Mouse (Mus musculus): ENCODE results near the gene Hmgb4. TPM values are rescaled to one million over a fixed set of nuclear protein-coding genes. Genes with fewer than 3 reads are reported as not detected.

Hmgb4 gene
- total RNA-seq (2015; ENCODE audit: low replicate concordance) (not detected in 2 replicates), total RNA-seq (2017; ENCODE audit: low replicate concordance) (not detected in 2 replicates)

DNA sequence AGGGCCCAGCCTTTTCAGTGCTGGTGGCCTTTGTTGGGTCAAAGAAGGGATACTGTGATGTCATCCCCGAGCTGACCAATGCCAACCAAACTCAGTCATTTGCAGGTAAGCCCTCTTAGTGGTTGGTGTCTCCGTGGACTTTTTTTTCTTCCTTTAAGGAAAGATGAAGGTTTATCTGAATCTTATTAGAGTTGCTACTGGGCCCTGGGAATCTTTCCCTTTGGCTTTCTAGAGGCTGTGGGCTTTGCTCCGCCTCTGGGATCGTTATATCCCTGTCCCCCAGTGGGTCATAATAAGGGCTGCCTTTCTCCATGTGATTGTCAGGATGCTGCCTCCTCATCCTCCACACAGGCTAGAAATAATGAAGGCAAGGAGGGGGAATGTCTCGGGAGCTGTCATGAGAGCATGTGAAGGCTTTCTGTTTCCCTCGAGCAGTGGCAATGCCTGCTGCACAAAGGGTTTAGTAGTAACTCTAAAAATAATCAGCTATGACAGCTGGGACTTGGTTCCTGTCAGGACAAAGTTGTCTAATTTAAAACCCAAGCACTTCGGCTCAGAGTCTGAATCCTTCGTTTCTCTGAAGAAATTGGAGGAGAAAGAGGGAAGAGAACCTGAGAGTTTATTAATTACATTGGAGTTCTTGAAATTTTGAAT lies at the start of gene Hmgb4:
Gene Hmgb4 (minus strand): TSS at position 51 of the 654 bp plus-strand sequence.
- no peak for ATAC-seq (replicated peaks; ENCODE audit: low FRiP score, poor library complexity, severe bottlenecking)

DNA sequence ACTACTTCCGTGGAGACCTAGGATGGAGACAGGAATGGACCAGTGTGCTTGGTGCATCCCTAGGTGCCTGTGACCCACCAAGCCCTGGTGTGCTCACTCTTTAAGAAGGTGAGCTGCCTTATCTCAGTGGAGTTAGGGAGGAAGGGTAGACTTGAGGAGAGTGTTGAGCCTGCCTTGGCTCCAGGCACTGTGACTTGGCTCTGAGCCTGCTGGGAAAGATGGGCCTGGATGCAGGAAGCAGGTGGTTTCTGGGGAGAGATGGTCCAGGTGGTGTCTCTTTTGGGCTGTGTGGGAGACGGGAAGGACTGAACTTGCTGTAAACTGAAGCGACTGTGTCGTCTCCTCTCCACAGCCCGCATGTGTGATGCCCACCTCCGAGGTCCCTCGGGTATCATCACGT lies 45.3 kb upstream of the Hmgb4 start:
- no peak for ATAC-seq (replicated peaks; ENCODE audit: low FRiP score, poor library complexity, severe bottlenecking)

DNA sequence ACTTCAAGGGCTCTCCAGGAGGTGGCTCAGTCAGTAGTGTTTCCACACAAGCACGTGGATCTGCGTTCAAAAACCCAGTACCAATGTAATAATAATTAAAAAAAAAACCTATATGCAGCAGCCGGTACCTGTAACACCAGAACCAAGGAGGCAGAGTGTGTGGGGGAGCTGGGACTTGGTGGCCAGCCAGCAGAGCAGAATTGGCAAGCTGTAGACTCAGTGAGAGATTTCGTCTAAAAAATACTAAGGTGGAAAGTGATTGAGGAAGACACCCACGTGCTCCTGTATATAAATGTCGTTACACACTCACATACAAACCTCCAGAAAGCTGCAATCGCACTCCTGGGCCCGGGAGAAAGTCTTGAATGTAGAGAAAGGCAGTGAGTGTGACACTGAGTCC lies 43.3 kb upstream of the Hmgb4 start:
- no peak for ATAC-seq (replicated peaks; ENCODE audit: low FRiP score, poor library complexity, severe bottlenecking)

DNA sequence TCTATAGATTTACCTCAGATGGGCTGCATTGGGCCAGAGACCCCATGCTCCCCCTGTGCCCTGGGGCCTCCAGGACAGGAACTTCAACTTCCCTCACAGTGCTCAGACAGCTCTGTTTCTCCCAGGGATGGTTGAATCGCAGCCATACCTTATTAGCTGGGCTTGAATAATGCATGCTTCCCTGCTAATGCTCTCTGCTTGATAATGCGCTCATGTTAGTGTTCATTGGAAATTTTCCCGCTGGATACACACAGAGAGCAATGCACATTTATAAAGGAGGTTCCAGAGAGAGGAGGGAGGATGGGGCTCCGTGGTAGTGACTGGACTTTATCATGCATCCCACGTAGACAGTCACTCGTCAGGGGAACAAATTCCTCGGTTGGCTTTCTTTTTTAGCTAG lies 27.3 kb upstream of the Hmgb4 start:
- no peak for ATAC-seq (replicated peaks; ENCODE audit: low FRiP score, poor library complexity, severe bottlenecking)

DNA sequence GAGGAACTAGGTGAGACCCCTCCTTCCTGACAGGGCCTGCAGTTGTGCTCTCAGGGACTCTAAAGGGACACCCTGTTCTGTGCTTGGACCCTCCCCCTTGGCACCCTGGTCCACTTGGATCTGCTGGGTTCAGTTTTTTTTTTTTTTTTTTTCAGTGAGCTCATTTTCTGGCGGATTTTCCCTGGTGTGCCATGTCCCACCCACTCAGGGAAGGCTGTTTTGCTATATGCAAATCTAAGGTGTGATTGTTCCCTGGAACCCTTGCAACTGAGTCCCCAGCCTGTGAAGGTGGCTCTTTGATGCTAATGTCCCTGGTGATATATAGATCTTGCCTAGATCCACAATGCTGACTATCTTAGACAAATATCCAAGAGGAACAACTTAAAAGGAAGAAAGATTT lies 24.3 kb upstream of the Hmgb4 start:
- no peak for ATAC-seq (replicated peaks; ENCODE audit: low FRiP score, poor library complexity, severe bottlenecking)

DNA sequence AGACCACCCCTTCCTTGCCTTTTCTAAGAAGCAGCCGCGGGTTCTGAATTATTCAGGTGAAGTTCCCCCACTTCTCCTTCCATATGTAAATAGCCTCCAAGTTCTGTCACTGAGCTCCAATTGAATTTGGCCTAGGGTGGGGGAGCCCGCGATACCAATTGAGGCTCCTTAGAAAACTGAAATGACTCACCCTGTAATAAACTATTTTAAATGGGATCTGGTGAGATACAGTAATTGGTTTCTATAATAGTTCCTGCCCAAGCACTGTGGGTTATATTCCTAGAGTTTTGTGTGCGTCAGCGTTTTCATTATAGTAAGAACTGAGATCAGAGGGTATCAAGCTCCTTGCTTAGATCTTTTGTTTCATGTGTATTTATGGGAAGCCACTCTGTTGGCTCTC lies 14.8 kb upstream of the Hmgb4 start:
- no peak for ATAC-seq (replicated peaks; ENCODE audit: low FRiP score, poor library complexity, severe bottlenecking)

DNA sequence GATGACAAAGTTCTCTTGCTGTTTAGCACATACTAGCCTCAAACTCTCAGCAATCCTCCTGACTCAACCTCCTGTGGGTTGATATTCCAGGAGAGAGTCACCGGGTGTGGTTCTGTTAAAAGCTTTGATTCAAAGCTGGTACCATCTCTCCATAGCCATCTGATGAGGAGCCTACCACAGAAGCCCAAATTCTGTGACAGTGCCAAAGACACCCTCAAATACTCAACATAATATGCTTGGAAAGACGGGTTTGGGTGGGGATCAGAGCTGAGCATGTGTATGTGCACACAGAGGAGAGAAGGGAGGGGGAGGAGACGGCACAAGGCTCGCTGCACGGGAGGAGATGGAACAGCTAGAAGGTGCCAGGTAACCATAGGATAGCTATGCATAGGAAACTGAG lies 14.4 kb upstream of the Hmgb4 start:
- ATAC-seq (replicated peaks; ENCODE audit: low FRiP score, poor library complexity, severe bottlenecking), result no peak

DNA sequence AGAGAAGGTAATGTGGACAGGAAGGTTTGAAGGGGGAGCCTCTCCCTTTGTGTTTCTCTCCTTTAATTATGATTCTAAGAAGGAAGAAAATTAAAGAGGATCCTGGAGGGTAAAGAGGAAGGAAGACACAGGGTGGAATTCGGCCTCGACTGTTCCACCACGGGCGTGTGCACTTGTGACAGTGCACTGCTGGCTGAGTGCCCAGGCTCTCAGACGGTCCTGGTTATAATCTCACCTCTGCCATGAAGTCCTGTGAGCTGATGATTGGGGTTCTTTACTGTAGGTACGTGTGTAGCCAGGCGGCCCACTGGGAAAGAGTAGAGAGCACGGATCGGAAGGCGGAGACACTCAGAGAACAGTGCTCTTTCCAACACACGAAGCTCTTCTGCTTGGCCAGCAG lies 12.4 kb upstream of the Hmgb4 start:
- ATAC-seq (replicated peaks; ENCODE audit: low FRiP score, poor library complexity, severe bottlenecking), result no peak

DNA sequence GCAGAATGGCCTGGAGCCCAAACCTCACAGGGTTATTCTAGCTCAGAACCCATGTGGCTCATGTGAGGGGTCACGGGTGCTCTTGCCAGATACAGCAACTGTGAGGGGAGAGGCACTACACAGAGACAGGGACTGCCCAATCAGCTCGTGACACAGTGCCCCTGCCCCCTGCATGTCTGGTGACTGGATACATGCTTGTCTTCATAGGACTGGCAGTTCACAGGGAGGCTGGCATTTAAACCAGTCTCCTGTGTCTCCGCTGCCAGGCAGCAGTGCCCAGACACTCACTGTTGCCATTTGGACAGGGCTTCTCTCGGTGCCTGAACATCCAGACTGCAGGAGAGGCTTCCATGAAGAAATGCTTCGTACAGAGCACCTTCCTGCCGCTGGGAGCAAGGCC lies 11.7 kb upstream of the Hmgb4 start:
- no peak for ATAC-seq (replicated peaks; ENCODE audit: low FRiP score, poor library complexity, severe bottlenecking)

DNA sequence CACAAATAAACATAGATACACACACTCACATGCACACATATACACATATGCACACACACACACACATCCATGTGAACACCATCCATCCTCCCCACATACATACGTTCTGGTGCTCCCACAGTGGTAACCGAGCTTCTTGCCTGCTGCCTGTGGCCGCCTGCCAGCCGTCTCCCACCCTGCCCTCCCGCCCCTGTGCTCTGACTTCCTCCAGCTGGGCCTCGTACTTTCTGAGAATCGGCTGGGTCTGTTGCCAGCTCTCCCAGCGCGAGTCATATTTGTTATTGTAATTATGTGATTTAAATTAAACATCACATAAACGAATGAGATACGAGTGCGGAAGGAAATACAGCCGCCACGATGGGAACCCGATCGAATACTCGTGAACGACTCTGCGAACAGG lies 10.2 kb upstream of the Hmgb4 start:
- no peak for ATAC-seq (replicated peaks; ENCODE audit: low FRiP score, poor library complexity, severe bottlenecking)

DNA sequence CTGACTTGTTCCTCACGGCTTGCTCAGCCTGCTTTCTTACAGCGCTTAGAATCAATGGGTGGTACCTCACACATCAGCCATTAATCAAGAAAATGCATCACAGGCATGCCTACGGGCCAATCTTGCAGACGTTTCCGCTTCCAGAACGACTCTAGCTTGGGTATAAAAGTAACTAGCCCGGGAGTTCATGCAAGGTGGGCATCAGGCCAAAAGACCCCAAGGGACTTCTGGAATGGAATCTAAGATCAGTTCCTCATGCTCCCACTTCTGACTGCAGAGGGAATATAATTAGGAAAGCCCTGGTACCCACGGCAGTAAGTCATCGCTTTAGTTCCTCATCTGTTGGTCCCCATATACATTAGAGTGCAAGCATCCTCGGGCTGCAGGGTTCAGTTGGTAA lies 9.4 kb upstream of the Hmgb4 start:
- ATAC-seq (replicated peaks; ENCODE audit: low FRiP score, poor library complexity, severe bottlenecking), result no peak

DNA sequence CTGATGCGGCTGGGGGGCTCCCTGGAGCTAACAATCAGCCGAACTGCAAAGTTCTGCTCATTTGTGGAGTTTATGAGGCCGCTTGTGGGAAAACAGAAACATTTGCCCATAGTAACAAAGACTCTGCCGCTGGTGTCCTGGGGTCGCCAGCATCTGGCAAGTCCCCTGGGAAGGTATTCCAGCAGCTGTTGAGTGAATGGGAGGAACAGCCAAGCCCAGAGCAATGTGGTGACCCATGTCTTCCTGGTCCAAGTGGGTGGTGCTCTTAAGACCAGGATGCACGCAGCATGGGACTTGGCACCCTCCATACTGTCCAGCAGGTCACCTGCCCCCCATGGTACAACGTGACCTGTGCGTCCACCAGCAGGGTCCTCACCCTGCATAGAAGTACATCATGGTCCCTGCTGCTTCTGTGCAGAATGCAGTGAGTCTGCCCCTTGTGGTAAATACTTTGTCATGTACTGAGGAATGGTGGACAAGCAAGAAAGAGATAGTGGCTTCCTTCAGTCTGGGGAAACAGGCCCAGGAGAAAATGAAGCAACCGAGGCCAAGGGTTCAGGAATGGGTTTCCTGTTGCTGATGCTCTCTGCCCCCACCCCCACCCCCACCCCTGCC lies 8.6 kb upstream of the Hmgb4 start:
- no peak for ATAC-seq (replicated peaks; ENCODE audit: low FRiP score, poor library complexity, severe bottlenecking)

DNA sequence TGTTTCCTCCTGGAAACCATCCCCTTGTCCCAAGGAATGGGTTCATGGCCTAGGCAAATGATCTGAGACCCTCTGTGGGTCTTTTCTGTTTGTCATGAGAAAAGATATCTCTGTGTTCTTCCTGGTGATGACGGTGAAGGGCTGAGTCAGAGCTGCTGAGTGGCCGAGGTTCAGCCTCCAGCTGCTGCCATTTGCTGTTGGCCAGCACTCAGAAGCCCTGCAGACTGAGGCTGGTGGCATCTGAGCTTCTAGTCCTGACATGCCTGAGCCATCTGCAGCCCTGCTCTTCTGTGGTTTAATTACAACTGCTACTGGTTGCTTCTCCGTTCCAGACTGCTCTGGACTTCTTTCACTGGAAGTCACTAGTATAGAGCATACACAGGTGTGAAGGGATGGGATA lies 4.6 kb upstream of the Hmgb4 start:
- no peak for ATAC-seq (replicated peaks; ENCODE audit: low FRiP score, poor library complexity, severe bottlenecking)

DNA sequence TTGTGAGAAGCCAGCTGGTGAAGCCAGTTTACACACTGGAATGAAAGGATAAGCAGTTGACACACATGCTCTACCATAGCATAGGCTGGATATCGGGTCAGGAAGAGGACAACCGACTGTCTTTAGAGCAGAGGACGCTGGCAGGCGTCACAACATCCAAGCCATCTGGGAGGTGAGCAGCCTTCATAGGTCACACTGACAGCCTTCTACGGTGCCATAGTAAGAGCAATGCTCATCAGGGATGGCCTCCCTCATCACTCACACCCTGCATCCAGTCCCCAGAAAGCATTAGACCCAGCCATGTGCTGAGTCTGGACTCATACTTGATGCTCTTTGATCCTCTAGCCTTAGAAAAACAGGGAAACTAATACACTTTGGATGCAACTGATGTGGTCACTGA lies 3.7 kb upstream of the Hmgb4 start:
- no peak for ATAC-seq (replicated peaks; ENCODE audit: low FRiP score, poor library complexity, severe bottlenecking)

DNA sequence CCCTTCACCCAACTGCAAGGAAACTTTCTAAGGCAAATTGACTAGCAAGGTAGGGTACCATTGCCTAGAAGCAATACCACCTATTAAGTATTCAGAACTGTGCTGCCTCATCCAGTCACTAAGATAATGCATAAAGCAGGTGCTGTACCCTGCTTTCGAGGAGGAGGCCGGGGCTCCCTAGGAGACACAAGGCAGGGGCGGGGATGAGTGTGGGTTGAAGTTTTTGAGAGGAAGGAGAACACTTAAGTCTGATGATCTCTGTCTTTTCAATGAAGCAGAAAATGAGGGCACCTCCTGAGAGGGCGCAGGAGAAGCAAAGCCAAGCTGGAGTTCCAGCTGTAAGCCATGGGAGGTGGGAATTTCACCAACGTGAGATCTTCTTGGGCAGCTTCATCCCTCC lies 1.5 kb downstream of the Hmgb4 start:
- no peak for ATAC-seq (replicated peaks; ENCODE audit: low FRiP score, poor library complexity, severe bottlenecking)

DNA sequence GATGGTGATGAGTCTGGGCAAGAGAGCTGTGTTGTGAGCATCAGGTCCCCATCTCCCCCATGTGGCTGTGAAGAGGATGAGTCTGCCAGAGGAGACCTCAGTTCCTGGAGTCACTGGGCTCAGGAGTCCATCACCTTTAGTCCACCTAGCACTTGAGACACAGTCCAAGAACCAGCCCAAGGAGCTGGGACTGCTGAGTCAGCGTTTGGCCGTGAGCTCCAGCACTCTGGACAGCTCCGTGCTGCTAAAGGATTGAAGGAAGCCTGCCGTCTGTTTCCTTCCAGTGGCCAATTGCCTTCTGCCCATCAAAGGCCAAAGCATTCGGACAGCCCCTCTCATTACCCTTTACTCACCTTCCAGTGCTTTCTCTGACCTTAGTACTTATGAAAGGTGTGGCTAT lies 12.1 kb downstream of the Hmgb4 start:
- ATAC-seq (replicated peaks; ENCODE audit: low FRiP score, poor library complexity, severe bottlenecking), result no peak

DNA sequence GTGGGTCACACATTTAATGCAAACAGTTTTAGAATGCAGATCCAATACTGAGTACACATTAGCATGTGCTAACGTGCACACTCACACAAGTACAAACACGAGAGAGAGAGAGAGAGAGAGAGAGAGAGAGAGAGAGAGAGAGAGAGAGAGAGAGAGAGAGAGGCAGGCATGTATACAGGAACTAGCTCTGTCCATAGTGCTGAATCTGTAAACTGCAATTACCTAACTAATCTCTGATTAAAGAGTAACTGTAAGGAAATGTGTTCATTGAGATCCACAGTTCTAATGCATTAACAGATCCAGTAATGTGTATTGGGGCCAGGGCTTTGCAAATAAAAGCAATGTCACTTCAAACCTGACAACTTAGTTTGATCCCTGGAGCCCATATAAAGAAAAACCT lies 15.6 kb downstream of the Hmgb4 start:
- ATAC-seq (replicated peaks; ENCODE audit: low FRiP score, poor library complexity, severe bottlenecking), result no peak

DNA sequence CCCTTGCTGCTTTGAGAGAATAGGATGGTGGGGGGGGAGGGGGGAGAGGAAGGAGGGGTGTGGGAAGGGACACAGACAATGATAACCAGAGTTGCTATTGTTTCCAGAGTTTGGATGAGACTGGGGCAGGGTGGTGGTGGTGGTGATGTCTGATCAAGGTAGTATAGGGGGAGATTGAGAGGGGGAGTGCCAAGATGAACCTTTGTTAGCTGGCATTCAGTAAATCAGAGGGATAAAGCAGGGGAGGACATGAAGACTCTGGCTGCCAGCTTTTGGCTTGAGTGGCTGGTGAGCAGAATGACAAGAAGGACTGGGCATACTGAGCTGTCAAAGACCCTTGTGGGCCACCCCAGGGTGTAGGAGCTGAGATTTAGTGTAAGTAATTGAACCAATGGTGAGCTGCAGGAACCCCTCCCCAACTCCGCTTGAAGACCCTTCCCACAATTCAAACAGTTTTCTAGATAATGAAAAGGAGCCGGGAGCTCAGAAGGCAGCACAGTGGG lies 18.9 kb downstream of the Hmgb4 start:
- no peak for ATAC-seq (replicated peaks; ENCODE audit: low FRiP score, poor library complexity, severe bottlenecking)

DNA sequence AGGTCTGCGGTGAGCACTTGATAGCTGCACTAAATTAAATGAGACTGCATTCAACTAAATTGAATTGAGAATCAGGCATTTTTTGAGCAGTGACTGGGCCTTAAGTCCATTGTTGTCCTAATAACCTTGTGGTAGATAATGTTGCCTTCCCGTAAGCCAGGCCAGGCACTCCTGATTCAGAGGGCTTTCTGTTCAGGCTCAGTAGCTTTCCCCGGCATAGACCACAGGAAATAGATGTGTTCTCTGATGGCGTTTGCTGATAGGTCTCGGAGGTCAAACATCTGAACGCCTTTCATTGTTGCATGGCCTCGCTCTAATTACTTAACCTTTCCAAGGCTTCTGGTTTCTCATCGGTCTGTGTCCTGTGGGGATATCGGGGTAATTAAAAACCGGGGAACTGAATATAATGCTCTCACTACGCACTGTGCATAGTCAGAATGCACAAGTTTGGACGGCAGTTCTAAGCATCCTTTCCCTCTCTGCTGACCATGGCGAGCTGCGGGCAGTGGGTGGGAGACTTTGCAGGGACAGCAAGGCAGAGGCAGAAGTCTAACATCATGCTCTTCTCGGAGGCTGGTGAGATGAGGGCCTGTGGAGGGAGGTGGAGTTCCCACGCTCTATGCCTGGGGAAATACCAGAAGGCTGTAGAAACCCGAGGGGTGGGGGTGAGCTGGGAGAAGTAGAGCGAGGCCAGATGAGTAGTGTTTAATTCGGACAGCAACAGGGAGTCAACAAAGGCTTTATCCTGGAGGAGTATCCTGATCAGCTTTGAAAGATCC lies 19.5 kb downstream of the Hmgb4 start:
- ATAC-seq (replicated peaks; ENCODE audit: low FRiP score, poor library complexity, severe bottlenecking), result no peak

DNA sequence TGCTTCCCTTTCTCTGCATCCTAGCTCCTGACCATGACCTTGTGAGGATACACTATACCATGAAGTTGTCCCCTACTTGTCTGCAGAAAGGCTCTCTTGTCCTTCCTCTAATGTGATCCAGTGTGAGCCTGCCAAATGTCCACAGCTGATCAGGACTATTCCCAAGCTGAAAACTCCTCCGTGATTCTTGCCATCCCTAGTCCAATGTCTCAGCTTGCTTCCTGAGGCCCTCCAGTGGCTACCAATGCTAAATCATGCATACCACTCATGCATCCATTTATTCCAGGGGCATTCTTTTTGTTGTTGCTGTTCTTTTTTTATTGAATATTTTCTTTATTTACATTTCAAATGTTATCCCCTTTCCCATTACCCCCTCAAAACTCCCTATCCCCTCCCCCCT lies 21.6 kb downstream of the Hmgb4 start:
- ATAC-seq (replicated peaks; ENCODE audit: low FRiP score, poor library complexity, severe bottlenecking), result no peak

DNA sequence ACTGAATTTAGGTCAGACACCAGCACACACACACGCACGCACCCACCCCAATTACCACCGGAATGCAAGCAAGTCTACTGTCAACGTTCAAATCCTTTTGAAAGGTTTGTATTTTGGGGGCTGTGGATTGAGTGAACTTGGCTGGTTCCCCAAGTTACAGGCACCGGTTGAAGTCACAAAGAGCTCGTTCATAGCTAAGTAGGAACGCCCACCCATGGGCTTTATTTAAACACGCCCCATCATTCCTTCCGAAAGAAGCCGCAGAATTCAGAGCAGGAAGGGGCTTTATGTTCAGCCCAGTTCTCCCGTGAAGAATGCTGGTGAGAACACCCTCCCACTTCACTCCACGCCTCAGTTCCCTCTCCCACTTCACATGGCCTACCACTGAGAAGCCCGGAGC lies 27.3 kb downstream of the Hmgb4 start:
- ATAC-seq (replicated peaks; ENCODE audit: low FRiP score, poor library complexity, severe bottlenecking), result no peak

Data from erythroid progenitor cell, adult 5-6 weeks (primary cell).